Mouse (Mus musculus) forebrain, embryonic 13.5 days (tissue): ENCODE measurements around the gene 1810055G02Rik. TPM values are rescaled to one million over a fixed set of nuclear protein-coding genes. Genes with fewer than 3 reads are reported as not detected.

Experiments used
- ATAC-seq: fragments of 200-750 bp; cut with Nextera tagmentation; 2 replicates; pipeline ENCODE4 v1.8.0; 2017
- H3K27ac ChIP-seq: fragments of 300-500 bp; sonication (generic); 2 replicates; pipeline ENCODE4 v1.5.1; 2015; ENCODE audit warnings: inconsistent platforms, mild to moderate bottlenecking, moderate library complexity
- H3K27me3 ChIP-seq: fragments of 300-500 bp; sonication (generic); 2 replicates; pipeline ENCODE4 v1.6.1; 2015; ENCODE audit warnings: mild to moderate bottlenecking, inconsistent platforms
- H3K36me3 ChIP-seq: fragments of 300-500 bp; sonication (generic); 2 replicates; pipeline ENCODE4 v1.6.1; 2015; ENCODE audit warnings: mild to moderate bottlenecking, inconsistent platforms; ENCODE audit not compliant: poor library complexity, severe bottlenecking
- H3K4me1 ChIP-seq: fragments of 300-500 bp; sonication (generic); 2 replicates; pipeline ENCODE4 v1.6.1; 2015; ENCODE audit warnings: inconsistent platforms
- H3K4me2 ChIP-seq: fragments of 300-500 bp; sonication (generic); 2 replicates; pipeline ENCODE4 v1.6.1; 2015; ENCODE audit warnings: inconsistent platforms, mild to moderate bottlenecking, moderate library complexity
- H3K4me3 ChIP-seq: fragments of 300-500 bp; sonication (generic); 2 replicates; pipeline ENCODE4 v1.5.1; 2015; ENCODE audit warnings: mild to moderate bottlenecking, inconsistent platforms
- H3K9ac ChIP-seq: fragments of 300-500 bp; sonication (generic); 2 replicates; pipeline ENCODE4 v1.6.1; 2015; ENCODE audit warnings: mild to moderate bottlenecking, inconsistent platforms
- H3K9me3 ChIP-seq: fragments of 300-500 bp; sonication (generic); replicated peaks from 2 replicates; pipeline ENCODE4 v1.6.1; 2016; ENCODE audit warnings: inconsistent platforms
- WGBS: fragments of 180-500 bp; shearing (Covaris S2); methylation state at CpG from one replicate; pipeline ENCODE4 v1.1.7; 2015; 5-methylcytosine and 5-hydroxymethylcytosine counted together
- polyA plus RNA-seq: library from polyadenylated mRNA; unstranded; fragments of >200 nt; fragmentation: Nextera tagmentation; extraction: Ambion mirVana; gene quantifications from 2 replicates; pipeline ENCODE4 v1.2.1, GENCODE M21; 2015

Gene 1810055G02Rik
- polyA plus RNA-seq = 27.8 and 32.6 TPM in 2 replicates

- ATAC-seq = peak; percentile 98
- under 1% methylated on average over 61 of the region's 61 CpGs for WGBS
Measured at GRCm38 (mm10) chr19:3708078-3709012, at the start of gene 1810055G02Rik. Gene 1810055G02Rik (plus strand): TSS chr19:3708293.

DNA sequence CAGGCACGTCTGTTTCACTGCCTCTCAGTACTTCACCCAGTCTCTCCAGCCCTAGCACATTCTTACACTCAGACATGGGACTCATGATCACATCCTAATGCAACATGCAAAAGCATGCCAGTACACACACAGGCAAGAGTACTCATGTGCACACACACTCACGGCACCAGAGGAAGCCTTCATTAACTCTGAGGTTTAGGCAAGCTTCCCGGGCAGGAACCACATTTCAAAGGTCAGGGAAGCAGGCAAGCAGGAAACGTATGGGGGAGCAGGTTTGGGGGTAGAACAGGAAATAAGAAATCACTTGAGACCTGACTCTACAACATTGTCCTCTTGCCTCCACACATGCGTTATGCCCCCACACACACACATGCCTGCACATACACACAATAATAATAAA is 42.6 kb upstream of the 1810055G02Rik start:
- Histone ChIP-seq H3K36me3 (no peaks in the 10 kb centered on the region), H3K9ac (no peak overlapping the region), H3K9me3 (no peaks in the 10 kb centered on the region), H3K27me3 (no peaks in the 10 kb centered on the region), H3K4me1 (peaks cover 19% of the 10 kb centered on the region), H3K27ac (no peak overlapping the region), H3K4me2 (no peak overlapping the region), H3K4me3 (no peak overlapping the region)
- WGBS = 75% methylated on average over 5 of the region's 5 CpGs
- no peak for ATAC-seq

More at GRCm38 (mm10) chr19:3708078-3709012, at the start of gene 1810055G02Rik:
- H3K4me3 ChIP-seq = peak within 1 kb of the TSS; percentile 76
- H3K9ac ChIP-seq = peak within 1 kb of the TSS; percentile 85
- H3K9me3 ChIP-seq = no peaks in the 10 kb centered on the region
- H3K27ac ChIP-seq = peak within 1 kb of the TSS; percentile 88
- peaks cover 21% of the 10 kb centered on the region for H3K4me1 ChIP-seq
- H3K36me3 ChIP-seq = peaks cover 7% of the 10 kb centered on the region; the same call in 1 of the 2 replicates
- peak within 1 kb of the TSS; percentile 82 for H3K4me2 ChIP-seq
- no peaks in the 10 kb centered on the region for H3K27me3 ChIP-seq

DNA sequence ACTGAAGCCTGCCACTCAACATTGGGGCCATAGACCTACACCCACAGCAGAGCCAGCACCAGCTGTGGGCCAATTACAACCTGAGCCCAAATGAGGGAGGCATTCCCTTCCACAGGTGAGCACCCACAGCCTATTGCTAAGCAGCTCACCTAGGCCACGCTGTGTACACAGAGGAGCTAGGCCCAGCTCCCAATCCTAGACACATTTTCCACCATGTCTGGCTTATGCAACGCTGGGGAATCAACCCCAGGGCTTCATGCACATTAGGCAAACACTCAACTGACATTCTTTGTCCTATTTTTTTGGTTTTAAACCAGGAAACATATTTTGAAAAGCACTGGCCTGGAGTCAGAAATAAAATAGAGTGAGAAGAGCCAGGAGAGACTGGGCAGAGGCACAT is 41.5 kb upstream of the 1810055G02Rik start:
- WGBS = 94% methylated on average over 2 of the region's 2 CpGs
- no peak overlapping the region for H3K9ac ChIP-seq

GRCm38 (mm10) chr19:3667155-3667895 is 40.8 kb upstream of the 1810055G02Rik start:
- Histone ChIP-seq H3K27ac (no peak overlapping the region), H3K4me2 (no peak overlapping the region), H3K4me3 (no peak overlapping the region), H3K9ac (no peak overlapping the region), H3K27me3 (no peaks in the 10 kb centered on the region), H3K36me3 (peaks cover 4% of the 10 kb centered on the region), H3K9me3 (no peaks in the 10 kb centered on the region), H3K4me1 (peaks cover 19% of the 10 kb centered on the region)
- ATAC-seq = no peak
- WGBS = 87% methylated on average over 6 of the region's 6 CpGs

More for the DNA sequence above, 41.5 kb upstream of the 1810055G02Rik start:
- H3K4me2 ChIP-seq = no peak overlapping the region
- peaks cover 1% of the 10 kb centered on the region; the same call in 1 of the 2 replicates for H3K36me3 ChIP-seq
- H3K4me1 ChIP-seq = peaks cover 19% of the 10 kb centered on the region
- H3K9me3 ChIP-seq = no peaks in the 10 kb centered on the region
- H3K4me3 ChIP-seq = no peak overlapping the region
- H3K27ac ChIP-seq = no peak overlapping the region
- ATAC-seq = no peak
- H3K27me3 ChIP-seq = no peaks in the 10 kb centered on the region

DNA sequence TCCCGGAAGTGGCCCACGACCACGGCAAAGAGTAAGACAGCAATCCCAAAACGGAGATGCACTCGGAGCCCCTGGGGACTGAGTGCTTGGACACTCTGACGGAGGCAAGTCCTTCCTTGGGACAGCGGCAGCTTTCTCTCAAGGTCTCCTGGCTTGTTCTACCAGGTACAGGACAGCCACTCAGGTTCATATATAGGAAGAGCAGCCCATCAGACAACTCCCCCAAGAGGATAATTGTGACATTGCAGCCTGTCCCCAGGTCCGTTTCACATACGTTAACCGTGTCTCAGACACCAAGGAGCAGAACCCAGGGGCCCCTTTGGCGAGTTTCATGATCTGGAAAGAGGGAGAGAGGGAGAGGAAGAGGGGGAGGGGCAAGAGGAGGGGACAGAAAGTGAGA is 40.1 kb upstream of the 1810055G02Rik start:
- no peak overlapping the region for H3K4me3 ChIP-seq

GRCm38 (mm10) chr19:3668551-3668950 is 39.5 kb upstream of the 1810055G02Rik start:
- Histone ChIP-seq H3K4me1 (peaks cover 19% of the 10 kb centered on the region), H3K4me2 (no peak overlapping the region), H3K27ac (no peak overlapping the region), H3K9ac (no peak overlapping the region), H3K36me3 (peaks cover 13% of the 10 kb centered on the region), H3K4me3 (no peak overlapping the region), H3K9me3 (peaks cover 6% of the 10 kb centered on the region; the same call in 1 of the 2 replicates), H3K27me3 (no peaks in the 10 kb centered on the region)
- ATAC-seq = no peak
- WGBS = 83% methylated on average over 10 of the region's 10 CpGs

More for the DNA sequence above, 40.1 kb upstream of the 1810055G02Rik start:
- Histone ChIP-seq H3K9ac (no peak overlapping the region), H3K4me2 (no peak overlapping the region), H3K36me3 (peaks cover 8% of the 10 kb centered on the region), H3K9me3 (peaks cover under 1% of the 10 kb centered on the region; the same call in 1 of the 2 replicates), H3K4me1 (peaks cover 19% of the 10 kb centered on the region), H3K27me3 (no peaks in the 10 kb centered on the region), H3K27ac (no peak overlapping the region)
- ATAC-seq = no peak
- 83% methylated on average over 11 of the region's 11 CpGs for WGBS

DNA sequence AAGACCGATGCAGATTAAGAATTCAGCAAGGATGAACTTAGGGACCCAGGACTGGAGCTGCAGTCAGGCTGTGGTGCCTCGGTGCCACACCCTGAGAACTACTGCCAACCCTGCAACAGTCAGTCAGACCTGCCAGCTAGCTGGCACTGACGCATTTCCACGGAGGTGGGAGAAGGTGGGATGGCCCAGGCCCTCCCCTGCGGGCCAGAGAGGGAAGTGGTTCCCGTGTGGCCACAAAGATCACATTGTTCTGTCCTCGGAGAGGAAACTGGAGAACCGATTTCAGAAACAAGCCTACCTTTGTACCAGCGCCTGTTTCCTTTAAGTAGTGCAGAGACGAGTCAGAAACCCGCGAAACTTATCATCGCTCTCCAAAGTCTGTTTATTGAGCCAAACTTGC is 39.0 kb upstream of the 1810055G02Rik start:
- H3K4me3 ChIP-seq = no peak overlapping the region
- no peak overlapping the region for H3K4me2 ChIP-seq
- no peaks in the 10 kb centered on the region for H3K27me3 ChIP-seq
- no peak overlapping the region for H3K27ac ChIP-seq
- H3K4me1 ChIP-seq = peaks cover 19% of the 10 kb centered on the region
- H3K9me3 ChIP-seq = peaks cover 12% of the 10 kb centered on the region; the same call in 1 of the 2 replicates
- 55% methylated on average over 13 of the region's 13 CpGs for whole genome bisulfite sequencing
- peaks cover 14% of the 10 kb centered on the region for H3K36me3 ChIP-seq
- no peak for ATAC-seq
- H3K9ac ChIP-seq = no peak overlapping the region

- Histone ChIP-seq H3K4me2 (no peak overlapping the region), H3K4me3 (no peak overlapping the region), H3K9me3 (peaks cover 12% of the 10 kb centered on the region; the same call in 1 of the 2 replicates), H3K36me3 (peaks cover 14% of the 10 kb centered on the region), H3K27me3 (no peaks in the 10 kb centered on the region), H3K4me1 (peaks cover 14% of the 10 kb centered on the region), H3K9ac (no peak overlapping the region), H3K27ac (no peak overlapping the region)
- 94% methylated on average over 2 of the region's 2 CpGs for WGBS
- no peak for ATAC-seq
Measured at GRCm38 (mm10) chr19:3673149-3673548, 34.9 kb upstream of the 1810055G02Rik start.

GRCm38 (mm10) chr19:3674122-3674855 is 33.8 kb upstream of the 1810055G02Rik start:
- Histone ChIP-seq H3K27ac (no peak overlapping the region), H3K4me2 (no peak overlapping the region), H3K27me3 (no peaks in the 10 kb centered on the region), H3K36me3 (peaks cover 14% of the 10 kb centered on the region), H3K4me3 (no peak overlapping the region), H3K9ac (no peak overlapping the region), H3K9me3 (peaks cover 12% of the 10 kb centered on the region; the same call in 1 of the 2 replicates), H3K4me1 (peaks cover 7% of the 10 kb centered on the region)
- WGBS = 94% methylated on average over 8 of the region's 8 CpGs
- ATAC-seq = no peak

- Histone ChIP-seq H3K4me3 (no peak overlapping the region), H3K27ac (peak overlapping the region; percentile 37), H3K4me2 (no peak overlapping the region), H3K27me3 (no peaks in the 10 kb centered on the region), H3K9ac (no peak overlapping the region; the same call in 1 of the 2 replicates), H3K4me1 (peaks cover 38% of the 10 kb centered on the region), H3K9me3 (no peaks in the 10 kb centered on the region), H3K36me3 (no peaks in the 10 kb centered on the region)
- no peak for ATAC-seq
- 90% methylated on average over 7 of the region's 7 CpGs for WGBS
Measured at GRCm38 (mm10) chr19:3680732-3681131, 27.4 kb upstream of the 1810055G02Rik start.

DNA sequence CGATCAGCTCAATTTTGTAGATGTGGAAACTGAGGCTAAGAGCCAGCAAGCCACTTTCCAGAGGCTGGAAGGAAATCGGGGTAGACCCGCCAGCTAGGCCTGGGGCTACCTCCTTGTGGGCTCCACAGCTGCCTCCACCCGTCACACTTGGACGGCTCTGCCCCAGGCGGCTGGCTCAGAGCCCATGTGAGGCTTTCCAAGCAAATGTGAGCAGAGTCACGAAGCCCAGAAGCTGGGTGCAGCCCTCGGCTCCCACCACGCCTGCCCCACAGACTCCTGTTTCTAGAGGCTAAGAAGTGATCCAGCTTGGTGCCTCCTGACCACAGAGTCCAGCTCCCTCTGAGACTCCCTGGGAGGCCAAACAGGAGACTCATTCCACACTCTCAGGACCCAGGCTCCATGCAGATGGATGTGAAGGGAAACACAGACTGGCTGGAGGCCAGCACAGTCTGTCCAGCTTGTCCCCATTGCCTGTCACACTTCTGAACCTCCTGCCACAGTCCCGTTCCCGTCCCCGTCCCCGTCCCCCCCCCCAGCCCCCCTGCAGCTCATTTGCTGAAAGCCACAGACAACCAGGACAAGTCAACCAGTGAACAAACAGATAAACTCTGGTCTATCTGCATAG is 26.7 kb upstream of the 1810055G02Rik start:
- Histone ChIP-seq H3K9ac (0 out of 2 replicates have a peak overlapping the region, but pooled peaks have one; percentile 10), H3K4me3 (no peak overlapping the region), H3K4me1 (peaks cover 40% of the 10 kb centered on the region), H3K27me3 (no peaks in the 10 kb centered on the region), H3K27ac (peak overlapping the region; percentile 37), H3K36me3 (no peaks in the 10 kb centered on the region), H3K9me3 (no peaks in the 10 kb centered on the region), H3K4me2 (no peak overlapping the region)
- WGBS = 40% methylated on average over 13 of the region's 13 CpGs
- peak; percentile 60 for ATAC-seq
